Mouse (Mus musculus) embryo, embryonic 10 days (tissue): ENCODE results near the gene Saal1.
"Not testable (repeated sequence)": the region's sequence is repeated elsewhere in the genome, so short reads cannot be mapped to it uniquely, and the experiment has no call there.

Experiments
- DNase-seq: peaks from one replicate; pipeline ENCODE4 v3.0.0-alpha.2; 2015; ENCODE audit warnings: low spot score

Gene Saal1

GRCm38 (mm10) chr7:46686827-46687226 lies 23.7 kb downstream of the Saal1 start:
- no peak for DNase-seq

- DNase-seq: no peak
These were observed 29.7 kb downstream of the Saal1 start for GRCm38 (mm10) chr7:46680732-46681131.

GRCm38 (mm10) chr7:46679044-46679443 lies 31.4 kb downstream of the Saal1 start:
- not testable (repeated sequence) for DNase-seq

DNA sequence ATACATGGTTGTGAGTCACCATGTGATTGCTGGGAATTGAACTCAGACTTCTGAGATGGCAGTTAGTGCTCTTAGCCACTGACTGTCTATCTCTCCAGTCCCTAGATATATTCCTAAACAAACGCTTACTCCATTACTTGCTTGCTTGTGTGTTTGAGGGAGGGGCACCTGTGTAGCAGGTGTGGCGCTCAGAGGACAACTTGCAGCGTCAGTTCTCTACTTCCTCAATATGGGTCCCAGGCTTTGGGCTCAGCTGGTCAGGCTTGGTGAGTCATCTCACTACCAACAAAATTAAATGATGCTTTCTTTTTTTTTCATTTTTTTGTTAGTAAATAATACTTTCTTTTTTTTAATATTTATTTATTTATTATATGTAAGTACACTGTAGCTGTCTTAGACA lies 32.1 kb downstream of the Saal1 start:
- DNase-seq: no peak

GRCm38 (mm10) chr7:46676808-46677360 lies 33.6 kb downstream of the Saal1 start:
- DNase-seq: no peak

DNA sequence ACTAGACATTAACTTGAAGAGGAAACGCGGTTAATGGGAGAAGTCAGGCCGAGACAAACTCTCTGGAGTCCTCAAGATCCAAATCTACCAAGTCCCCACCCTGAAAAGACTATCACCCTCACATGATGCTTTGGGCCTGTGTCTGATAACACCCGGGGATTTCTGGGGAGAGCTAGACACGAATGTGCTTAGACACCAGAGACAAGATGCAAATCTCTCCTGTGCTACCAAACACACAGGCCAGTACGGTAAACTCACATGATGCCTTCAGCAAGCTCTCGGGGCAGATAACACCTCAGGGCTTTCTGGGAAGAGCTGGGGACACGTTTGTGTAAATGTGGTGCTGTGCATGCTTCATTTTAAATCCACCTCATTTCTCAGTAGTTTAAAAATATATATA lies 34.6 kb downstream of the Saal1 start:
- DNase-seq: no peak

DNA sequence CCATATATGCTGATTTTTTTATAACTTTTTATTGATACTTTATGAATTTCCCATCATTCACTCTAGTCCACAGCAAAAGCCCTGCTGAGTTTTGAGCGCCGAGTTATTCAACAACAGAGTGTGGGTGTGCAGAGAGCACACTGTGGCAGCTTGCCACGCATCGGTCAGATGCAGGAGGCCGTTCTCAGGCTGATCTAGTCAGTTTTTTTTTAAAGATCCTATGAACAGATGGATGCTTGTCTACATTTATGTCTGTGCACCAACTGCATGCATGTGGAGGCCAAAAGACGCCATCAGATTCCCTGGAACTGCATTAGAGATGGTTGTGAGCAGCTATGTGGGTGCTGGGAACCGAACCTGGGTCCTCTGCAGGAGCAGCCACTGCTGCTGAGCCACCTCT lies 35.4 kb downstream of the Saal1 start:
- DNase-seq: no peak

GRCm38 (mm10) chr7:46672160-46672672 lies 38.3 kb downstream of the Saal1 start, which contains the start of gene Tph1:
Gene Tph1 (minus strand): TSS chr7:46672537.
- DNase-seq: no peak

DNA sequence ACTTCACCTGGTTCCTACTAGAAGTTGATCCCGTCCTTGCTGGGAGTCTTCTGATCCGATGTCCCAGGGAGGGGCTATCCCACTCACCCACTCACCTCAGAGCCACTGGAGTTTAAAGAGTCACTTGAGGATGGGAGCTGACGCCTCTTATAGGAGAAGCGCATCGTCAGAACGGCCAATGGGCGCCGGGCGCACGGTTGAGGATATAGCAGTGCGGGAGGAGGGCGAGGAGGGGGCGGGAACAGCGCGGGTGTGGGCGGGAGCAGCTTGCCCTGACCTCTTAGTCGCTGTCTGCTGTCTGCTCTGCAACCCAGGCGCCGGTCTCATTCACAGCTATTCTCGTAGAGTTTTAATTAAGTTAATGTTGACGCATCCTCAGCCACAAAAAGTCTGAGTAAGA lies 43.2 kb downstream of the Saal1 start:
- peak; percentile 67 for DNase-seq

GRCm38 (mm10) chr7:46665236-46665635 lies 45.2 kb downstream of the Saal1 start:
- DNase-seq: peak; percentile 76

GRCm38 (mm10) chr7:46661591-46662090 lies 48.8 kb downstream of the Saal1 start:
- peak; percentile 73 for DNase-seq

GRCm38 (mm10) chr7:46652279-46652678 lies 58.2 kb downstream of the Saal1 start:
- no peak for DNase-seq

GRCm38 (mm10) chr7:46650231-46650630 lies 60.2 kb downstream of the Saal1 start:
- DNase-seq: peak; percentile 34

DNA sequence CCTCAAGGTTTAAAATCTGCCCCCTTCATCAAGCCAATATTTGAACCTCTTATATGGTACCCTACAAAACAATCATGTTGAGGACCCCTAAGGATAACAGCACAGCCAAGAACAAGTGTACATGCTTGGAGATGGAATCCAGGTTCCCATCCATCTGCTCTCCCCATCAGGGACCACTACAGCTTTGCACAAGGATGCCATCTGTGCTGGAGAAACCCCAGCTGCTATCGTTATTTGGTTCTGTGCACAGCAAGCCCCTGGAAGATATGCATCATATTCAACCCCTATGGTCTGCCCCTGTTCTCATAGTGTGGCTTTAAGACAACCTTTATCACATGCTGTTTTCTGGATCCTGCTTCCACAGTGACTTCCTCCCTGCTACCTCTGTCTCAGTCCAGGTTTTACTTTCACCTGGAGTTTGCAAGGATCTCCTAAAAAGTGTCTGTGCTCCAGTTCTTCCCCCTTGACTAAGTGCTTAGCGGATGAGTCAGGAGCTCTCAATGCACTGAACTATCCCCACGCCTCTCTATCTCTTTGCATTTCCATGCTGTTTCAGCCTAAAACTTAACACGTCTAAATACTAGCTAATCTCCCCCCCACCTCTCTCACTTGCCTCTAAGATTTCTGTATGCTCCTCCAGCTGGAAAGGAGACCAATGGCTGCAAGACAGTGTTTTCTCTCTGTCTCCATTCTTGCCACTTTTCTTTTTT lies 61.9 kb downstream of the Saal1 start:
- no peak for DNase-seq

DNA sequence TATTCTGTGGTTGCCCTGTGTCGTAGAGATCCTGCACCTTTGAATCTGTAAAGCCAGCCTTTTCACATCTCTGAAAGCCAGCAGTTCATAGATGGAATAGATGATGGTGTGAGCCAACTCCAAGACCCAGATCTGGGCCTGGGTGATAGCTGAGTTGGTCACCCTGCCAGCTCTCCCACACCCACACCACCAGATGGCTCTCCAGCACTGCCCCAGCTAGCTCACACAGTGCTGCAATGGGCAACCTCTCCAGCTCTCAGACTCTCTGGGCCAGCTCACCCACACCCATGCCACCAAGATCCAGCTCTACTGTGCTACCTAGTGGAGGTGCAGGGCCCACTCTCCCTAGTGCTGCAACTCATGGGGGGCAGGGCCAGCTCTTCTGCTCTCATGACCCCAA lies 67.3 kb downstream of the Saal1 start:
- no peak for DNase-seq

DNA sequence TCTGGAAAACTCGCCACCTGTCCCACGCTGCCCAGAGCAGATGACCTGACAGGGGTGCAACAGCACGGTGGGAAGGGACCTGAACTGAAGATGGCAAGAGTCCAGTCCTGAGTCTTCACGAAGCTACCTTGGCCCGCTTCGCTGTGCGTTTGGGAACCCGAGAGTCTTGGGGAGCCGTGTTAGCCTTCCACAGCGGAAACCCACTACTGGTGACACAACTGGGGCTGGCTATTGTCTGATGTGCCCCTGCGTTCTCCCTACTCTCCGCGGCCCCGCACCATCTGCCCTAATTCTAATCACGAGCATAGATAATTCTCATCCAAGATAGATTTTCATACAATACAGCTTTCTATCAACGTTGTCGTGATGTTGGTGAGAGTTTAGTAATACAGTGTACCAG lies 70.4 kb downstream of the Saal1 start:
- DNase-seq: no peak

GRCm38 (mm10) chr7:46639692-46640031 lies 70.8 kb downstream of the Saal1 start, which contains the start of gene Sergef:
Gene Sergef (minus strand): TSS chr7:46639807.
- peak; percentile 93 for DNase-seq

DNA sequence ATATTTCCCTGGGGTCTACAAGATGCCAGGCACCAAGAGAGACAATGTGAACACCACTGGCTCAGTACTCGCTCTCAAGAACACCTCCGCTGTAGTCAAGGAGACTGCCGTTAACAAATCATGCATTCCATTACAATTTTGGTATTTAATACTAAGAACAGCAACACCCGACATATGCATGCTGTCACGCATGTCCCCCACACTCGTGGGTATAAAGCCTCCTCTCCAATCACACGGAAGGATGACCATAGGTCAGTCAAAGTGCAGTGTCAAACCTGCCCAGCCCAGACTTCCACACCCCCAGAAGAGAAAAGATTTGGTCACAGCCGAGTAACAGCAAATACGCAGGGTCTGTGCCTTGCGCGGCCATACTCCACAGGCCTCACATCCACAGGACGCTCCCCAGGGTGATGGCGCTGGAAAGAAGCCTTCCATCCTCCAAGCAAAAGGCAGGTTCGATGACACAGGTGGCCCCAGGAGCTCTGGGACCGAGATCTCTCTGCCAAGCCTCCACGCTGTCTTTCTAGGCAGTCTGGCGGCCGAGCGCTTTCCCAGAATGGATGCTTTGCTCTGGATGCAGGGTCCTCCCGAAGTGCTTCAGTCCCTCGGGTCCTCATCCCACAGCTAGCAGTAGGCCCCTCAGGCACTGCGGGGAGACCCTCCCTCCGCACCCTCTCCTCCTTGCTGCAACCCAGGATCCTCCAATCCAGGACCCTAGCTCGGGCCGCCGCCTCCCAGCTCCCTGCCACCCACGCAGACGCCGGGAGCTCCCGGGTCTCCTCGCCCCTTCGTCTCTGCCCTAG lies 71.4 kb downstream of the Saal1 start:
- DNase-seq: no peak
